Mouse (Mus musculus) urinary bladder, postnatal 14 days (tissue): ENCODE results near the gene Olfr972.
"Not testable (repeated sequence)": the region's sequence is repeated elsewhere in the genome, so short reads cannot be mapped to it uniquely, and the experiment has no call there.

Experiments
- DNase-seq: peaks from one replicate; pipeline ENCODE4 v3.0.0; 2021; ENCODE audit warnings: low spot score

Gene Olfr972

GRCm38 (mm10) chr9:39866122-39866521 is at the start of gene Olfr972:
Olfr972 (plus strand) TSS chr9:39866422.
- DNase-seq, result no peak

- DNase-seq, result not testable (repeated sequence)
Measured at GRCm38 (mm10) chr9:39836576-39836975, 29.6 kb upstream of the Olfr972 start, which contains the start of gene Olfr971. Olfr971 (plus strand) TSS chr9:39836876.

- DNase-seq, result not testable (repeated sequence)
Measured at GRCm38 (mm10) chr9:39871986-39872385, 5.8 kb downstream of the Olfr972 start.

GRCm38 (mm10) chr9:39877541-39878396 is 11.5 kb downstream of the Olfr972 start:
- DNase-seq, result not testable (repeated sequence)

- no peak for DNase-seq
Measured at GRCm38 (mm10) chr9:39905106-39905505, 38.9 kb downstream of the Olfr972 start.

- DNase-seq, result no peak
Measured at GRCm38 (mm10) chr9:39907036-39907435, 40.8 kb downstream of the Olfr972 start, which contains the start of gene Olfr229. Olfr229 (plus strand) TSS chr9:39907336.

GRCm38 (mm10) chr9:39909939-39910338 is 43.7 kb downstream of the Olfr972 start:
- no peak for DNase-seq
